Mouse (Mus musculus) liver, adult 2 months (tissue): Measurements from ENCODE around the gene Dlx3.

Source experiments
- CTCF ChIP-seq: fragments of 200-500 bp; IDR thresholded peaks from 2 replicates; pipeline ENCODE4 v1.5.1; 2011; ENCODE audit warnings: low read depth, low read length, control low read depth
- POLR2A ChIP-seq: fragments of 200-500 bp; IDR thresholded peaks from 2 replicates; pipeline ENCODE4 v1.6.1; 2011; ENCODE audit warnings: low read length, control low read depth; ENCODE audit not compliant: insufficient read depth; ENCODE audit errors: extremely low read depth

GRCm38 (mm10) chr11:95076536-95077111 is 43.3 kb upstream of the Dlx3 start, which contains the start of gene Itga3:
- no peak for TF ChIP-seq CTCF
- TF ChIP-seq POLR2A: 0 out of 2 replicates have a peak, but pooled peaks have one; percentile 14
